Mouse (Mus musculus): ENCODE measurements around the gene Eif2b3. TPM values are rescaled to one million over a fixed set of nuclear protein-coding genes. Genes with fewer than 3 reads are reported as not detected.

Gene Eif2b3
- polyA plus RNA-seq, 1 experiment from 2014 or later = 29.9 TPM

DNA sequence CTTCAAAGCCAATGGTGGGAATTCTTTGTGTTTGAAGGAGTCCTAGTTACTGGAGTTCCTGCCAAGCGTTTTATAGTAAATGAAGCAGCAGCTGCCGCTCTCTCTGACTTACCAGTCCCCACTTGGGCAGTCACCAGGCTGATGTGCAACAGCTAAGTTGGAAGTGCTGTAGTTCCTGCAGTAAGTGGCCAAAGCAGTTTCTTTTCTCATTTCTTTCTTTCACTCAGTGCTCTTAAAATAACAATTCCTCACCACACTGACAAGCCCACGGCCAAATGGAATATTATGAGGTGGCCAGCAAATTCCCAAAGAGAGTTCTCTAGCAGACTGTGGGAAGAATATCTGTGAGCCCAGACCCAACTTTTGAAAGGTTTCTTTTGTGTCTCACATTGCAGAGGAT lies 12.1 kb upstream of the Eif2b3 start:
- DNase-seq (ENCODE audit: low spot score) (no peak), ATAC-seq (ENCODE audit: low FRiP score, low TSS enrichment) (no peak)
- Histone ChIP-seq H3K9me3 (ENCODE audit: control insufficient read depth, low read length) (no peaks in the 10 kb centered on the region), H3K4me3 (ENCODE audit: low read depth, low read length) (no peak overlapping the region), H3K4me2 (replicated peaks; ENCODE audit: low read depth) (no peak overlapping the region), H3K36me3 (ENCODE audit: control insufficient read depth, insufficient read depth, low read length) (peaks cover 4% of the 10 kb centered on the region; the same call in 1 of the 2 replicates), H3K27me3 (ENCODE audit: control insufficient read depth, insufficient read depth, low read length) (no peaks in the 10 kb centered on the region), H3K27ac (replicated peaks) (no peak overlapping the region), H3K4me1 (replicated peaks; ENCODE audit: control insufficient read depth, insufficient read depth) (no peaks in the 10 kb centered on the region), H3K9ac (ENCODE audit: low read length) (no peak overlapping the region)
- TF ChIP-seq EP300 (optimal IDR thresholded peaks at IDR 0.05) (no peak), CTCF (IDR thresholded peaks at IDR 0.05; ENCODE audit: low read depth) (no peak)
- 57% methylated on average over 3 of the region's 3 CpGs for WGBS

DNA sequence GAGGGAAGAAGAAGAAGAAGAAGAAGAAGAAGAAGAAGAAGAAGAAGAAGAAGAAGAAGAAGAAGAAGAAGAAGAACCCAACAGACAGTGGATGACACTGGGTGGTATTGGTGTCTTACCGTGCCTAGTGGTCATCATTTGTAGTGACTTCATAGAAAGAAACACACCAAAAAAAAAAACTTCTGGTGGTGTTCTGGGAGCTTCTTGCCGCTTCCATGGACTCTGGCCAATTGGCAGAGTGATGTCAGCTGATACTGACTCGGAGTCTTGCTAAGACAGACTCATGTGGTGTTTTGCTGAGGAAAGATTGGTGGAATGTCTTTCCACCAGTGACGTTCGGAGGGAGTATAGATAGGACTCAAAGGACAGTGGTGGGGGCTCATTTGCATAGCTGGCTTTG lies 9.0 kb upstream of the Eif2b3 start:
- Histone ChIP-seq H3K36me3 (ENCODE audit: control insufficient read depth, insufficient read depth, low read length) (no peaks in the 10 kb centered on the region), H3K4me2 (replicated peaks; ENCODE audit: low read depth) (no peak overlapping the region), H3K27ac (replicated peaks) (no peak overlapping the region), H3K4me3 (ENCODE audit: low read depth, low read length) (no peak overlapping the region), H3K9ac (ENCODE audit: low read length) (no peak overlapping the region), H3K4me1 (replicated peaks; ENCODE audit: control insufficient read depth, insufficient read depth) (no peaks in the 10 kb centered on the region), H3K27me3 (ENCODE audit: control insufficient read depth, insufficient read depth, low read length) (no peaks in the 10 kb centered on the region), H3K9me3 (ENCODE audit: control insufficient read depth, low read length) (no peaks in the 10 kb centered on the region)
- no peak for TF ChIP-seq CTCF (IDR thresholded peaks at IDR 0.05; ENCODE audit: low read depth)
- TF ChIP-seq EP300 (optimal IDR thresholded peaks at IDR 0.05) = no peak
- ATAC-seq (ENCODE audit: low FRiP score, low TSS enrichment) (no peak), DNase-seq (ENCODE audit: low spot score) (no peak)
- 67% methylated on average over 5 of the region's 5 CpGs for WGBS

DNA sequence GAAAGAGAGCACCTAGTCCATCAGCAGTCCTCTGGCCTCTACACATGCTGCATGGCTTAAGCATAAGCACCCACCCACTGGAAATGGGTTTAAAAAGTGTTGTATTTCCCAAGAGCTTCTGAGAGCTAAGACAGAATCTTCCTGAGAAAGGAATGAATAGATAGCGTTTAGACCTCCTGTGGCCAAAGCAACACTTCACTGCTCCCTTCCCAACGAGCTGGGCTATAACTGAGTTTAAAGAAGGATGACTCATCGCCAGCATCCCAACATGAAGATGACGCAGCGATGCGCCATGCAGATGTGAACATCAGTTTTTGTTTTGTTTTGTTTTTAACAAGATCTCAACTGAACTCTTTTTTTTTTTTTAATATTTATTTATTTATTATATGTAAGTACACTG lies 5.6 kb upstream of the Eif2b3 start:
- H3K9me3 ChIP-seq (ENCODE audit: control insufficient read depth, low read length) = no peaks in the 10 kb centered on the region
- ATAC-seq (ENCODE audit: low FRiP score, low TSS enrichment) = no peak

DNA sequence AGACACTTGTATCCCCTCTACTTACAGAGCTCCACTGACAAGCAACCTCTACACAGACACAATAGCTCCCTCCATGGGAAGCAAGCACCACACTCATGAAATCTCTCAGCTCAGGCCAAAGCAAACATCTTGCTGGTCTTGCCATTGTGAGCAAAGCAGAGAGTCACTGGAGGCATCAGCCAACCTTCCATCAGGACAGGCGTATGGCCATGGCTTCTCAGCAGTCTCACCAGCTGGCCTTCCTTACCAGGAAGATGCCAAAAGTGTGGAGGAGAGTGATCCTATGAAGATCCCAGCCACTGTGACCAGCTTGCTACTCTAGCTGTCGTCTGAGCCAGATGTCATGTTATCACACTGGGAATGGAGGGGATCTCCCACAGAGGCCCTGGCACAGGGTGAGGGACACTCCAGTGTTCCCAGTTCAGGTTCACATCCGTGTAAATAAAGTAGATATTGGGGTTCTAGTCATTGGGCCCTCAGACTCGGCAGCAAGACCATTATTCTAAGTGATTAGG lies 4.2 kb upstream of the Eif2b3 start:
- TF ChIP-seq CTCF (IDR thresholded peaks at IDR 0.05; ENCODE audit: low read depth) (no peak), EP300 (optimal IDR thresholded peaks at IDR 0.05) (no peak)
- H3K4me1 ChIP-seq (replicated peaks; ENCODE audit: control insufficient read depth, insufficient read depth) = no peaks in the 10 kb centered on the region
- no peak overlapping the region for H3K4me2 ChIP-seq (replicated peaks; ENCODE audit: low read depth)
- WGBS = 68% methylated on average over 4 of the region's 4 CpGs
- H3K36me3 ChIP-seq (ENCODE audit: control insufficient read depth, insufficient read depth, low read length) = no peaks in the 10 kb centered on the region
- ATAC-seq (ENCODE audit: low FRiP score, low TSS enrichment) (no peak), DNase-seq (ENCODE audit: low spot score) (no peak)
- no peak overlapping the region for H3K27ac ChIP-seq (replicated peaks)
- no peak overlapping the region for H3K9ac ChIP-seq (ENCODE audit: low read length)
- no peak overlapping the region for H3K4me3 ChIP-seq (ENCODE audit: low read depth, low read length)
- H3K27me3 ChIP-seq (ENCODE audit: control insufficient read depth, insufficient read depth, low read length) = no peaks in the 10 kb centered on the region
- H3K9me3 ChIP-seq (ENCODE audit: control insufficient read depth, low read length) = no peaks in the 10 kb centered on the region

More for the DNA sequence above, 5.6 kb upstream of the Eif2b3 start:
- H3K4me2 ChIP-seq (replicated peaks; ENCODE audit: low read depth) = no peak overlapping the region
- H3K4me3 ChIP-seq (ENCODE audit: low read depth, low read length) = no peak overlapping the region
- H3K27ac ChIP-seq (replicated peaks) = no peak overlapping the region
- no peaks in the 10 kb centered on the region for H3K4me1 ChIP-seq (replicated peaks; ENCODE audit: control insufficient read depth, insufficient read depth)
- H3K27me3 ChIP-seq (ENCODE audit: control insufficient read depth, insufficient read depth, low read length) = no peaks in the 10 kb centered on the region
- H3K9ac ChIP-seq (ENCODE audit: low read length) = no peak overlapping the region
- H3K36me3 ChIP-seq (ENCODE audit: control insufficient read depth, insufficient read depth, low read length) = no peaks in the 10 kb centered on the region
- no peak for DNase-seq (ENCODE audit: low spot score)
- WGBS = 75% methylated on average over 6 of the region's 6 CpGs
- TF ChIP-seq CTCF (IDR thresholded peaks at IDR 0.05; ENCODE audit: low read depth) = no peak
- TF ChIP-seq EP300 (optimal IDR thresholded peaks at IDR 0.05) = no peak

DNA sequence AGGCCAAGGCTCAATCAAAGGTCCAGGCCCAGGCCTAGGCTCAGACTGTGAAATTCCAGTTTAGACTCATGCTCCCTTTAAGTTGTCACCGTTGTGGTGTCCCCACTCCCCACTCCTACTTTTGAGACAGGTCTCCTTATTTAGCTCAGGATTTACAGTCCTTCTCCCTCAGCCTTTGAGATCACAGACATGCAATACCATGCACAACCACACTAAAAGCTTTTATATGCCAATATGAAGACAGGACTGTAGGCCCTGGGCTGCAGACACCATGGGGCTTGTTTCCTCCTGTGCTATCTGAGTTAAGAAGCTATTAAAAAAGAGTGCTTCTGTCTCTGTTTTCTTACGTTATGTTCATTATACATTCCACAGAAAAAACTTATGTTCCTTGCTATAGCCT lies 1.5 kb upstream of the Eif2b3 start:
- Histone ChIP-seq H3K27me3 (ENCODE audit: control insufficient read depth, insufficient read depth, low read length) (no peaks in the 10 kb centered on the region), H3K36me3 (ENCODE audit: control insufficient read depth, insufficient read depth, low read length) (0 out of 2 replicates have a peak, but pooled peaks cover 4% of the 10 kb centered on the region), H3K4me3 (ENCODE audit: low read depth, low read length) (no peak overlapping the region), H3K27ac (replicated peaks) (no peak overlapping the region), H3K4me1 (replicated peaks; ENCODE audit: control insufficient read depth, insufficient read depth) (no peaks in the 10 kb centered on the region), H3K9ac (ENCODE audit: low read length) (no peak overlapping the region), H3K4me2 (replicated peaks; ENCODE audit: low read depth) (no peak overlapping the region), H3K9me3 (ENCODE audit: control insufficient read depth, low read length) (no peaks in the 10 kb centered on the region)
- TF ChIP-seq EP300 (optimal IDR thresholded peaks at IDR 0.05) (no peak), CTCF (IDR thresholded peaks at IDR 0.05; ENCODE audit: low read depth) (peak; percentile 36)
- no peak for ATAC-seq (ENCODE audit: low FRiP score, low TSS enrichment)
- no peak for DNase-seq (ENCODE audit: low spot score)
- WGBS = 87% methylated on average over 2 of the region's 2 CpGs

DNA sequence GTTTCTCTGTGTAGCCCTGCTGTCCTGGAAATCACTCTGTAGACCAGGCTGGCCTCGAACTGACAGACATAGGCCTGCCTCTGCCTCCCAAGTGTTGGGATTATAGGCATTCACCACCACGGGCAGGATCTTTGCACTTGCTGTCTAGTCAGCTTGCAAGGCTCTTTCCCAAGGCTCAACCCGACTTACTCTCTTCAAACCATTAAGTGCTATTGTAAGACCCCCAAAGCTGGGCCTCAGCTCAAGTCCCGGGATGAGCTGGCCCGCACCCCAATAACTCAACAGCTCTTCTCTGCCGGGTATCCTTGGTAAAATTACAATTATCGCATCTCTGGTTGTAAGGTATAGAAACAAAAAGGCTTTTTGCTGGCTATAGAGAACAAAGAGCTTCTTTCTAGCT lies 875 bp upstream of the Eif2b3 start:
- no peak for ATAC-seq (ENCODE audit: low FRiP score, low TSS enrichment)
- TF ChIP-seq EP300 (optimal IDR thresholded peaks at IDR 0.05) (no peak), CTCF (IDR thresholded peaks at IDR 0.05; ENCODE audit: low read depth) (no peak)
- Histone ChIP-seq H3K4me1 (replicated peaks; ENCODE audit: control insufficient read depth, insufficient read depth) (no peaks in the 10 kb centered on the region), H3K9me3 (ENCODE audit: control insufficient read depth, low read length) (no peaks in the 10 kb centered on the region), H3K9ac (ENCODE audit: low read length) (no peak overlapping the region), H3K27ac (replicated peaks) (no peak overlapping the region), H3K36me3 (ENCODE audit: control insufficient read depth, insufficient read depth, low read length) (0 out of 2 replicates have a peak, but pooled peaks cover 4% of the 10 kb centered on the region), H3K27me3 (ENCODE audit: control insufficient read depth, insufficient read depth, low read length) (no peaks in the 10 kb centered on the region), H3K4me3 (ENCODE audit: low read depth, low read length) (no peak overlapping the region), H3K4me2 (replicated peaks; ENCODE audit: low read depth) (no peak overlapping the region)
- WGBS = 89% methylated on average over 7 of the region's 7 CpGs
- DNase-seq (ENCODE audit: low spot score) = no peak
